Mouse (Mus musculus) right cerebral cortex, postnatal 36 days (tissue): ENCODE results near the gene Fscn2.
A peak's percentile ranks its signal among the peaks of the same experiment; 100 is the strongest.

Experiments used
- DNase-seq, 2 experiments: peaks; one replicate each; pipeline ENCODE4 v3.0.0; 2022; ENCODE audit warnings: low spot score in 2 of 2, mixed read lengths in 1 of 2

The Fscn2 gene

GRCm38 (mm10) chr11:120361295-120361694 lies at the start of gene Fscn2:
TSS of gene Fscn2 (plus strand) at chr11:120361534.
- no peak for DNase-seq

GRCm38 (mm10) chr11:120311561-120311960 lies 49.8 kb upstream of the Fscn2 start:
- no peak for DNase-seq

GRCm38 (mm10) chr11:120312069-120312468 lies 49.3 kb upstream of the Fscn2 start:
- no peak for DNase-seq

GRCm38 (mm10) chr11:120313906-120314685 lies 47.2 kb upstream of the Fscn2 start:
- no peak for DNase-seq

- no peak for DNase-seq
These were observed 46.5 kb upstream of the Fscn2 start for GRCm38 (mm10) chr11:120314721-120315415.

- peak; percentile 54 to 55 for DNase-seq
These were observed 45.9 kb upstream of the Fscn2 start for GRCm38 (mm10) chr11:120315416-120315761.

- DNase-seq: peak; percentile 93 to 95
These were observed 45.3 kb upstream of the Fscn2 start for GRCm38 (mm10) chr11:120315832-120316689.

- no peak for DNase-seq
These were observed 44.6 kb upstream of the Fscn2 start for GRCm38 (mm10) chr11:120316690-120317254.

GRCm38 (mm10) chr11:120317456-120317855 lies 43.9 kb upstream of the Fscn2 start:
- no peak for DNase-seq

- DNase-seq: no peak
These were observed 42.0 kb upstream of the Fscn2 start for GRCm38 (mm10) chr11:120319310-120319709.

- no peak for DNase-seq
These were observed 41.2 kb upstream of the Fscn2 start for GRCm38 (mm10) chr11:120320156-120320555.

GRCm38 (mm10) chr11:120335431-120336021 lies 25.8 kb upstream of the Fscn2 start:
- no peak for DNase-seq

- DNase-seq: no peak
These were observed 23.9 kb upstream of the Fscn2 start for GRCm38 (mm10) chr11:120337447-120337846.

- no peak for DNase-seq
These were observed 22.5 kb upstream of the Fscn2 start for GRCm38 (mm10) chr11:120338786-120339185.

GRCm38 (mm10) chr11:120339978-120340513 lies 21.3 kb upstream of the Fscn2 start:
- DNase-seq: no peak

- DNase-seq: no peak
These were observed 19.7 kb upstream of the Fscn2 start for GRCm38 (mm10) chr11:120341661-120342060.

- DNase-seq: no peak
These were observed 18.6 kb upstream of the Fscn2 start for GRCm38 (mm10) chr11:120342656-120343160.

- no peak for DNase-seq
These were observed 17.6 kb upstream of the Fscn2 start for GRCm38 (mm10) chr11:120343519-120344309.

GRCm38 (mm10) chr11:120344310-120344920 lies 16.9 kb upstream of the Fscn2 start:
- no peak for DNase-seq
